24 mouse cellular contexts compared by ENCODE assay signal in the genomic region with DNA sequence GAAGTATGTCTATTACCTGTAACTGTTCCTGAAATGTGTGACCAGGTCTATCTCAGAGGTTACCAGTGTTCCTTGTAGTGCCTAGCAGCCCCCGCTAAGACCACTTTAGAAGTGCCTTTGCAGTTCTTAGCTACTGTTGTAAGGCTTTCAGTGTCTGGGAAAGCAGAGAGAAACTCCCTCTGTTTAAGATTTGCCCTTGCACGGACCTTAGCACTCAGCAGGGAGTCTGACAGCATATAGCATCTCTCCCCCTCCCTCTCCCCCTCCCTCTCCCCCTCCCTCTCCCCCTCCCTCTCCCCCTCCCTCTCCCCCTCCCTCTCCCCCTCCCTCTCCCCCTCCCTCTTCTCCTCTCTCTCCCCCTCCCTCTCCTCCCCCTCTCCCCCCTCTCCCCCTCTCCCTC. TPM values are rescaled to one million over a fixed set of nuclear protein-coding genes. Genes with fewer than 3 reads are reported as not detected.
DNase-seq lines count a peak whose midpoint lies in the region; ATAC-seq lines count a peak whose summit lies in the region.
"Had no signal": no experiment of that assay in that cellular context is flagged by ENCODE, and none has a peak within 500 bp of the region (broad histone marks: within the 10 kb centered on the region; RNA-seq: fewer than 3 reads in every experiment).

No protein-coding gene starts in this region.

- ATAC-seq in heart, embryonic 11.5 days (replicated peaks; ENCODE audit: insufficient number of reproducible peaks, low FRiP score, low TSS enrichment) = no peak
- no peak for ATAC-seq in kidney, embryonic 15.5 days (replicated peaks; ENCODE audit: low FRiP score)
- ATAC-seq: forebrain, embryonic 15.5 days; midbrain, embryonic 15.5 days had no signal

- peaks cover 16% of the 10 kb centered on the region for H3K4me1 ChIP-seq in heart, embryonic 11.5 days (ENCODE audit: control insufficient read depth, insufficient read depth, low read length)
- H3K4me1 ChIP-seq in kidney, embryonic 15.5 days = peaks cover 6% of the 10 kb centered on the region; the same call in 1 of the 2 replicates
- H3K4me1 ChIP-seq in brown adipose tissue, adult 24 weeks (ENCODE audit: control insufficient read depth, insufficient read depth, insufficient read length, low read length) = peaks cover 36% of the 10 kb centered on the region
- H3K4me1 ChIP-seq: forebrain, embryonic 15.5 days; hindbrain, embryonic 15.5 days; midbrain, embryonic 15.5 days; neural tube, embryonic 15.5 days; stomach, embryonic 15.5 days had no signal

- H3K9me3 ChIP-seq in heart, embryonic 11.5 days (replicated peaks; ENCODE audit: control insufficient read depth, low read length) = no peaks in the 10 kb centered on the region
- no peaks in the 10 kb centered on the region for H3K9me3 ChIP-seq in kidney, embryonic 15.5 days (replicated peaks)
- H3K9me3 ChIP-seq: forebrain, embryonic 15.5 days; hindbrain, embryonic 15.5 days; liver, embryonic 13.5 days; midbrain, embryonic 15.5 days; neural tube, embryonic 15.5 days; stomach, embryonic 15.5 days had no signal

- H3K4me3 ChIP-seq in heart, embryonic 11.5 days (ENCODE audit: low read depth, low read length) = no peak overlapping the region
- no peak overlapping the region for H3K4me3 ChIP-seq in kidney, embryonic 15.5 days (replicated peaks)
- no peak overlapping the region for H3K4me3 ChIP-seq in brown adipose tissue, adult 24 weeks (ENCODE audit: insufficient read depth, low read depth, low read length)
- H3K4me3 ChIP-seq: forebrain, embryonic 15.5 days; hindbrain, embryonic 15.5 days; liver, embryonic 13.5 days; midbrain, embryonic 15.5 days; myocyte; neural tube, embryonic 15.5 days; stomach, embryonic 15.5 days had no signal

- no peaks in the 10 kb centered on the region for H3K27me3 ChIP-seq in heart, embryonic 11.5 days (ENCODE audit: control insufficient read depth, insufficient read depth, low read length)
- no peaks in the 10 kb centered on the region for H3K27me3 ChIP-seq in kidney, embryonic 15.5 days
- H3K27me3 ChIP-seq: CH12.LX; forebrain, embryonic 15.5 days; hindbrain, embryonic 15.5 days; liver, embryonic 13.5 days; midbrain, embryonic 15.5 days; neural tube, embryonic 15.5 days; stomach, embryonic 15.5 days had no signal

- no peak overlapping the region for H3K9ac ChIP-seq in heart, embryonic 11.5 days (ENCODE audit: low read depth, low read length)
- no peak overlapping the region for H3K9ac ChIP-seq in kidney, embryonic 15.5 days
- H3K9ac ChIP-seq: forebrain, embryonic 15.5 days; hindbrain, embryonic 15.5 days; liver, embryonic 13.5 days; midbrain, embryonic 15.5 days; neural tube, embryonic 15.5 days; stomach, embryonic 15.5 days had no signal

- H3K4me2 ChIP-seq in heart, embryonic 11.5 days = no peak overlapping the region
- H3K4me2 ChIP-seq in kidney, embryonic 15.5 days = no peak overlapping the region
- H3K4me2 ChIP-seq: forebrain, embryonic 15.5 days; hindbrain, embryonic 15.5 days; liver, embryonic 13.5 days; midbrain, embryonic 15.5 days; neural tube, embryonic 15.5 days; stomach, embryonic 15.5 days had no signal

- H3K36me3 ChIP-seq in heart, embryonic 11.5 days (ENCODE audit: control insufficient read depth, insufficient read depth, low read length) = no peaks in the 10 kb centered on the region
- H3K36me3 ChIP-seq in kidney, embryonic 15.5 days = no peaks in the 10 kb centered on the region
- H3K36me3 ChIP-seq: forebrain, embryonic 15.5 days; hindbrain, embryonic 15.5 days; liver, embryonic 13.5 days; midbrain, embryonic 15.5 days; neural tube, embryonic 15.5 days; stomach, embryonic 15.5 days had no signal

- H3K27ac ChIP-seq in heart, embryonic 11.5 days (ENCODE audit: low read depth, low read length) = peak overlapping the region; percentile 79; the same call in 1 of the 2 replicates
- H3K27ac ChIP-seq in kidney, embryonic 15.5 days = 0 out of 2 replicates have a peak overlapping the region, but pooled peaks have one; percentile 32
- H3K27ac ChIP-seq in brown adipose tissue, adult 24 weeks (replicated peaks; ENCODE audit: low read depth, low read length) = peak overlapping the region; percentile 31; the same call in 1 of the 2 replicates
- H3K27ac ChIP-seq: forebrain, embryonic 15.5 days; hindbrain, embryonic 15.5 days; midbrain, embryonic 15.5 days; neural tube, embryonic 15.5 days had no signal

- no peak for DNase-seq in heart, postnatal 4 days
- no peak for DNase-seq in kidney, postnatal 25 days
- peak; percentile 78 for DNase-seq in ES-CJ7 (ENCODE audit: low read depth, low spot score)
- no peak for DNase-seq in ovary, postnatal 10 days (ENCODE audit: low spot score)
- DNase-seq: adrenal gland, postnatal 14 days; B cell, adult 2 months; cerebellum, adult 8-10 months; gastrocnemius, postnatal 14 days; kidney, adult 2 months; kidney, postnatal 36 days; layer of hippocampus, postnatal 36 days; liver, embryonic 13.5 days; lung, adult 2 months; thymus, postnatal 25 days had no signal

- WGBS in heart, embryonic 11.5 days (ENCODE audit: insufficient replicate concordance) = 47% methylated on average over 2 of the region's 2 CpGs
- WGBS in kidney, embryonic 15.5 days = 60% methylated on average over 2 of the region's 2 CpGs

RNA-seq across cellular contexts. Expression of gene Elk3, which starts 24.1 kb away (rescaled TPM):
- 39.9 and 42.1 TPM in 2 replicates for polyA plus RNA-seq in heart, embryonic 11.5 days (2014; fragmentation: Nextera tagmentation; extraction: Ambion mirVana)
- total RNA-seq in heart, postnatal 4 days (2021) = 100 to 1,000 TPM; 102 to 103 TPM
- polyA plus RNA-seq in kidney, embryonic 15.5 days (2015; fragmentation: Nextera tagmentation; extraction: Ambion mirVana) = 41.9 and 43.7 TPM in 2 replicates
- polyA plus RNA-seq in brown adipose tissue, adult 24 weeks (2012; ENCODE audit: insufficient read depth, insufficient read length, missing spikeins) = 8.0 and 14.4 TPM in 2 replicates
